Mouse (Mus musculus) kidney, adult 2 months (tissue): ENCODE measurements around the gene Ttc28.

ENCODE experiments used
- CTCF ChIP-seq: fragments of 200-500 bp; conservative IDR thresholded peaks from 2 replicates; pipeline ENCODE4 v1.5.1; 2011; ENCODE audit warnings: low read depth, mild to moderate bottlenecking, control low read depth, low read length, moderate library complexity, mixed read lengths; ENCODE audit not compliant: insufficient read depth, insufficient read length
- POLR2A ChIP-seq: fragments of 200-500 bp; IDR thresholded peaks from one replicate; pipeline ENCODE4 v1.6.1; 2011; ENCODE audit warnings: low read depth, low read length, control low read depth

DNA sequence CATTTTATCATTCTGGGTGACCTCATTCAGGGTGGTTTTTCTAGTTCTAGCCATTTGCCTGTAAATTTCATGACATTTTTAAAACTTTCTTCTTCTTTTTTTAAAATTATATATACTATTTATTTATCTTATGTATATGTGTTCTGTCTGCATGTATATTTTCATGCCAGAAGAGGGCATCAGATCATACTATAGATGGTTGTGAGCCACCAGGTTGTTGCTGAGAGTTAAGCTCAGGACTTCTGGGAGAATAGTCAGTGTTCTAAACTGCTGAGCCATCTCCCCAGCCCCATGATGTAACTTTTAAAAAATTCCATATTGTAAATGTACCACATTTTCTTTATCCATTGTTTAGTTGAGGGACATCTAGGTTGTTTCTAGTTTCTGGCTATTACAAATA, 29.3 kb downstream of the Ttc28 start:
- no peak for TF ChIP-seq POLR2A
- no peak for TF ChIP-seq CTCF
